Mouse (Mus musculus): ENCODE results near the gene Zbtb34.

The Zbtb34 gene

GRCm38 (mm10) chr2:33452140-33452539 is 21.0 kb upstream of the Zbtb34 start:
- H3K4me1 ChIP-seq (replicated peaks; ENCODE audit: low read depth, low read length), result peaks cover 95% of the 10 kb centered on the region
- no peaks in the 10 kb centered on the region for H3K9me3 ChIP-seq (ENCODE audit: low read length)
- H3K36me3 ChIP-seq (ENCODE audit: insufficient read depth, low read length), result peaks cover 99% of the 10 kb centered on the region
- H3K27me3 ChIP-seq (ENCODE audit: insufficient read depth, low read length), result no peaks in the 10 kb centered on the region
- no peak overlapping the region for H3K4me3 ChIP-seq (replicated peaks; ENCODE audit: low read length)
- TF ChIP-seq NANOG (IDR thresholded peaks at IDR 0.05; ENCODE audit: borderline replicate concordance, low read length), result no peak
- TF ChIP-seq POU5F1 (IDR thresholded peaks at IDR 0.05; ENCODE audit: borderline replicate concordance, low read length), result no peak
- TF ChIP-seq CTCF (conservative IDR thresholded peaks at IDR 0.05; ENCODE audit: low read length), result no peak

- Histone ChIP-seq H3K27me3 (ENCODE audit: insufficient read depth, low read length) (no peaks in the 10 kb centered on the region), H3K36me3 (ENCODE audit: insufficient read depth, low read length) (peaks cover 99% of the 10 kb centered on the region), H3K9me3 (ENCODE audit: low read length) (no peaks in the 10 kb centered on the region), H3K4me1 (replicated peaks; ENCODE audit: low read depth, low read length) (peaks cover 95% of the 10 kb centered on the region), H3K4me3 (replicated peaks; ENCODE audit: low read length) (peak overlapping the region; percentile 51)
- no peak for TF ChIP-seq NANOG (IDR thresholded peaks at IDR 0.05; ENCODE audit: borderline replicate concordance, low read length)
- no peak for TF ChIP-seq POU5F1 (IDR thresholded peaks at IDR 0.05; ENCODE audit: borderline replicate concordance, low read length)
- no peak for TF ChIP-seq CTCF (conservative IDR thresholded peaks at IDR 0.05; ENCODE audit: low read length)
Observed at GRCm38 (mm10) chr2:33451038-33451978, 20.2 kb upstream of the Zbtb34 start.

GRCm38 (mm10) chr2:33449119-33449873 is 18.2 kb upstream of the Zbtb34 start:
- Histone ChIP-seq H3K36me3 (ENCODE audit: insufficient read depth, low read length) (peaks cover 79% of the 10 kb centered on the region), H3K27me3 (ENCODE audit: insufficient read depth, low read length) (no peaks in the 10 kb centered on the region), H3K9me3 (ENCODE audit: low read length) (no peaks in the 10 kb centered on the region), H3K4me1 (replicated peaks; ENCODE audit: low read depth, low read length) (peaks cover 95% of the 10 kb centered on the region), H3K4me3 (replicated peaks; ENCODE audit: low read length) (peak overlapping the region; percentile 41; the same call in 1 of the 2 replicates)
- TF ChIP-seq CTCF (conservative IDR thresholded peaks at IDR 0.05; ENCODE audit: low read length) (no peak), POU5F1 (IDR thresholded peaks at IDR 0.05; ENCODE audit: borderline replicate concordance, low read length) (no peak), NANOG (IDR thresholded peaks at IDR 0.05; ENCODE audit: borderline replicate concordance, low read length) (no peak)

GRCm38 (mm10) chr2:33446796-33447195 is 15.7 kb upstream of the Zbtb34 start:
- H3K4me1 ChIP-seq (replicated peaks; ENCODE audit: low read depth, low read length), result peaks cover 95% of the 10 kb centered on the region
- H3K36me3 ChIP-seq (ENCODE audit: insufficient read depth, low read length), result peaks cover 54% of the 10 kb centered on the region
- no peak for TF ChIP-seq NANOG (IDR thresholded peaks at IDR 0.05; ENCODE audit: borderline replicate concordance, low read length)
- TF ChIP-seq POU5F1 (IDR thresholded peaks at IDR 0.05; ENCODE audit: borderline replicate concordance, low read length), result no peak
- no peak overlapping the region for H3K4me3 ChIP-seq (replicated peaks; ENCODE audit: low read length)
- H3K27me3 ChIP-seq (ENCODE audit: insufficient read depth, low read length), result no peaks in the 10 kb centered on the region
- H3K9me3 ChIP-seq (ENCODE audit: low read length), result no peaks in the 10 kb centered on the region

GRCm38 (mm10) chr2:33445741-33446140 is 14.6 kb upstream of the Zbtb34 start:
- Histone ChIP-seq H3K36me3 (ENCODE audit: insufficient read depth, low read length) (peaks cover 43% of the 10 kb centered on the region), H3K4me3 (replicated peaks; ENCODE audit: low read length) (no peak overlapping the region), H3K4me1 (replicated peaks; ENCODE audit: low read depth, low read length) (peaks cover 95% of the 10 kb centered on the region), H3K27me3 (ENCODE audit: insufficient read depth, low read length) (no peaks in the 10 kb centered on the region), H3K9me3 (ENCODE audit: low read length) (no peaks in the 10 kb centered on the region)
- TF ChIP-seq CTCF (conservative IDR thresholded peaks at IDR 0.05; ENCODE audit: low read length), result no peak
- no peak for TF ChIP-seq NANOG (IDR thresholded peaks at IDR 0.05; ENCODE audit: borderline replicate concordance, low read length)
- no peak for TF ChIP-seq POU5F1 (IDR thresholded peaks at IDR 0.05; ENCODE audit: borderline replicate concordance, low read length)

GRCm38 (mm10) chr2:33444862-33445261 is 13.7 kb upstream of the Zbtb34 start:
- H3K4me3 ChIP-seq (replicated peaks; ENCODE audit: low read length), result 0 out of 2 replicates have a peak overlapping the region, but pooled peaks have one; percentile 20
- TF ChIP-seq CTCF (conservative IDR thresholded peaks at IDR 0.05; ENCODE audit: low read length), result no peak
- TF ChIP-seq NANOG (IDR thresholded peaks at IDR 0.05; ENCODE audit: borderline replicate concordance, low read length), result no peak
- no peaks in the 10 kb centered on the region for H3K9me3 ChIP-seq (ENCODE audit: low read length)
- peaks cover 91% of the 10 kb centered on the region for H3K4me1 ChIP-seq (replicated peaks; ENCODE audit: low read depth, low read length)
- peaks cover 35% of the 10 kb centered on the region for H3K36me3 ChIP-seq (ENCODE audit: insufficient read depth, low read length)
- no peaks in the 10 kb centered on the region for H3K27me3 ChIP-seq (ENCODE audit: insufficient read depth, low read length)

GRCm38 (mm10) chr2:33444358-33444757 is 13.2 kb upstream of the Zbtb34 start:
- Histone ChIP-seq H3K27me3 (ENCODE audit: insufficient read depth, low read length) (no peaks in the 10 kb centered on the region), H3K4me1 (replicated peaks; ENCODE audit: low read depth, low read length) (peaks cover 88% of the 10 kb centered on the region), H3K9me3 (ENCODE audit: low read length) (no peaks in the 10 kb centered on the region), H3K36me3 (ENCODE audit: insufficient read depth, low read length) (peaks cover 30% of the 10 kb centered on the region), H3K4me3 (replicated peaks; ENCODE audit: low read length) (0 out of 2 replicates have a peak overlapping the region, but pooled peaks have one; percentile 20)
- TF ChIP-seq CTCF (conservative IDR thresholded peaks at IDR 0.05; ENCODE audit: low read length), result no peak
- no peak for TF ChIP-seq NANOG (IDR thresholded peaks at IDR 0.05; ENCODE audit: borderline replicate concordance, low read length)
- TF ChIP-seq POU5F1 (IDR thresholded peaks at IDR 0.05; ENCODE audit: borderline replicate concordance, low read length), result no peak

GRCm38 (mm10) chr2:33442701-33443100 is 11.6 kb upstream of the Zbtb34 start:
- peaks cover 93% of the 10 kb centered on the region for H3K4me1 ChIP-seq (replicated peaks; ENCODE audit: low read depth, low read length)
- TF ChIP-seq NANOG (IDR thresholded peaks at IDR 0.05; ENCODE audit: borderline replicate concordance, low read length) (no peak), POU5F1 (IDR thresholded peaks at IDR 0.05; ENCODE audit: borderline replicate concordance, low read length) (no peak), CTCF (conservative IDR thresholded peaks at IDR 0.05; ENCODE audit: low read length) (no peak)
- no peaks in the 10 kb centered on the region for H3K9me3 ChIP-seq (ENCODE audit: low read length)
- H3K27me3 ChIP-seq (ENCODE audit: insufficient read depth, low read length), result no peaks in the 10 kb centered on the region
- no peak overlapping the region for H3K4me3 ChIP-seq (replicated peaks; ENCODE audit: low read length)
- peaks cover 13% of the 10 kb centered on the region for H3K36me3 ChIP-seq (ENCODE audit: insufficient read depth, low read length)

Measured in E14TG2a.4 (cell line).